Mouse (Mus musculus): ENCODE results near the gene Tepsin. TPM values are rescaled to one million over a fixed set of nuclear protein-coding genes. Genes with fewer than 3 reads are reported as not detected.

Gene Tepsin
- polyA plus RNA-seq, 1 experiment from 2014 or later: 18.0 TPM

DNA sequence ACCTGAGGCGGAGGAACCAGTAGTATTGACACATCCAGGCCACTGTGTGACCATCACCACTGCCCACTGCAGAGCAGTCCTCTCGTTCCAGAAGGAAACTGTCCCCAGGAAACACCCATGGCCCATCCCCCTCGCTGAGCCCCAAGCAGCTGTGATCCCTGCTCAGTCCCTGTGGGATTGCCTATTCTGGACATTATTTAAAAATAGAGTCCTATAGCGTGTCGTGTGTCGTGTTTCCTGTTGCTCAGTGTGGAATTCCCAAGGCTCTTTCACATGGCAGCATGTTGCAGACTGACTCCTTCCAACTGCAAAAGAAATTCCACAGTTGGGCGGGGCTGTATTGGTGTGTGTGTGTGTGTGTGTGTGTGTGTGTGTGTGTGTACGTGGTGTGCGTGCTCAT, 46.3 kb downstream of the Tepsin start:
- 85% methylated on average over 9 of the region's 9 CpGs for WGBS
- Histone ChIP-seq H3K4me2 (no peak overlapping the region), H3K27me3 (peaks cover 13% of the 10 kb centered on the region; the same call in 1 of the 2 replicates), H3K9me3 (replicated peaks) (no peaks in the 10 kb centered on the region), H3K9ac (no peak overlapping the region), H3K27ac (no peak overlapping the region), H3K36me3 (ENCODE audit: poor library complexity, severe bottlenecking) (no peaks in the 10 kb centered on the region), H3K4me3 (no peak overlapping the region), H3K4me1 (peaks cover 27% of the 10 kb centered on the region)
- no peak for ATAC-seq

DNA sequence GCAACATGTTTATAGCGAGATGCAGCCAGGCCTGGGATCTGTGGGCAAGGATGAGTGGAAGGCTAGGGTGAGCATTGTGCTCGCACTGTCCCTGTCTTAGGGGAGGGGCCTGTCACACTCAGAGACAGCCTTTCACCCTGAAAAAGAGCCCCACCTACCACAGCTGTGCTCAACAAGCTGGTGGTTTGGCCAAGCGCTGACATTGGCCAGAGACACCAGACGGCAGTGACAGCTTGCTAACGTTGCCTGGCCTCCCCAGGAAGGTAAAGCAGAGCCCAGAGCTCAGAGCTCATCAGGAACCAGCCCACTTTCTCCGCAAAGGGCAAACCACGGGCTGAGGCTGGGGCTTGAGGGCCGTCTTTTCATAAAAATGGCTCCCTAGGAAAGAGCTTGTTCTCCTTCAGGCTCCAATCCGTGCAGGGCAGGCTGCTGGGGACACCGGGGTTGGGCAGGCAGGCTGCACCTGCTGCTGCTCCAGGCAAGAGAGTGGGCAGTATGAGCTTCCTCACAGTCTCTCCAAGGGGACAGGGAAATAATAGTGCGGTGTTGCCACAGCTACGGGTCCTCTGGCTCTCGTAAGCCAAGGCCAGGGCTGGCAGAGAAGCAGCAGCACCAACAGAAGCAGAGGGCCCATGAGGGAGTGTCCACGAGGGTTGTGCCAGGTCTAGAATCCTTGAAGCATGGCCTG, 47.3 kb downstream of the Tepsin start:
- no peak overlapping the region for H3K4me2 ChIP-seq
- H3K27ac ChIP-seq: no peak overlapping the region; the same call in none of the 2 replicates
- H3K36me3 ChIP-seq (ENCODE audit: poor library complexity, severe bottlenecking): no peaks in the 10 kb centered on the region
- H3K4me3 ChIP-seq: no peak overlapping the region
- 0 out of 2 replicates have a peak, but pooled peaks have one; percentile 20 for ATAC-seq
- WGBS: 45% methylated on average over 14 of the region's 14 CpGs
- peaks cover 13% of the 10 kb centered on the region; the same call in 1 of the 2 replicates for H3K27me3 ChIP-seq
- no peak overlapping the region; the same call in 1 of the 2 replicates for H3K9ac ChIP-seq
- peaks cover 33% of the 10 kb centered on the region for H3K4me1 ChIP-seq
- no peaks in the 10 kb centered on the region for H3K9me3 ChIP-seq (replicated peaks)

DNA sequence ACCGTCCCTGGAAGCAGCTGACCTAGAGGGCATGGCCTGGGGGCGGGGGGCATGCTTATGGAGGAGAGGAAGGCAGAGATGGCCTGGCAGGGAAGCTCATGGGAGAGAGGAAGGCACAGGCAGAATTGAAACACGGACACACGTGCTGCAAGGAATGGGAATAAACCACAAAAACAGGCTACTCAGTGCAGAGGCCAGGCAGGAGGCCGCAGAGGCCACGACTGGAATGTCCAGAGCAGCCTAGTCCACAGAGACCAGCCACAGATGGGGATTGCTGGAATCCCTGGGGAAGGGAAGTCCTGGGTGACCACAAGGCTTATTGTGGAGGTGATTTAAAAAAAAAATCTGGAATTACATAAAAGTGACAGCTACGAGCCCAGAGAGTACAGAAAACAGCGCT, 49.5 kb downstream of the Tepsin start:
- Histone ChIP-seq H3K4me2 (no peak overlapping the region), H3K27me3 (peaks cover 13% of the 10 kb centered on the region; the same call in 1 of the 2 replicates), H3K4me1 (peaks cover 52% of the 10 kb centered on the region), H3K36me3 (ENCODE audit: poor library complexity, severe bottlenecking) (no peaks in the 10 kb centered on the region), H3K27ac (no peak overlapping the region), H3K4me3 (no peak overlapping the region), H3K9ac (no peak overlapping the region), H3K9me3 (replicated peaks) (no peaks in the 10 kb centered on the region)
- WGBS: 84% methylated on average over 8 of the region's 8 CpGs
- ATAC-seq: no peak

DNA sequence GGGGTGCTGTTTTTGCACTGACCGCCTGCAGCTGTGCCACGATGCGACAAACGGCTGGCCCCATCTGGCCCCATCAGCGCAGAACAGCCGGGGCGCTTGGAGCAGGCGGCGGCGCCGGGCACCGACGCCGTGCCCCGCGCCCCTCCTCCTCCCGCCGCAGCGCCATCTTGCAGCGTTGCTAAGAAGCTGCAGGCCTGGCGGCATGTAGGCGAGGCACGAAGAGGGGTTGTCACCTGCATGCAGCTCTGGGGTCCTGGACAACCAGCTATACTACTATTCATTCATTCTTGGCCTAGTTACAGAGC, 50.3 kb downstream of the Tepsin start:
- H3K9ac ChIP-seq: peak overlapping the region; percentile 93
- WGBS: 3% methylated on average over 23 of the region's 23 CpGs
- H3K27me3 ChIP-seq: peaks cover 13% of the 10 kb centered on the region; the same call in 1 of the 2 replicates
- no peaks in the 10 kb centered on the region for H3K36me3 ChIP-seq (ENCODE audit: poor library complexity, severe bottlenecking)
- peak overlapping the region; percentile 72 for H3K4me3 ChIP-seq
- H3K4me2 ChIP-seq: peak overlapping the region; percentile 82
- no peak overlapping the region for H3K27ac ChIP-seq
- H3K4me1 ChIP-seq: peaks cover 52% of the 10 kb centered on the region
- peak; percentile 44 for ATAC-seq
- H3K9me3 ChIP-seq (replicated peaks): no peaks in the 10 kb centered on the region

DNA sequence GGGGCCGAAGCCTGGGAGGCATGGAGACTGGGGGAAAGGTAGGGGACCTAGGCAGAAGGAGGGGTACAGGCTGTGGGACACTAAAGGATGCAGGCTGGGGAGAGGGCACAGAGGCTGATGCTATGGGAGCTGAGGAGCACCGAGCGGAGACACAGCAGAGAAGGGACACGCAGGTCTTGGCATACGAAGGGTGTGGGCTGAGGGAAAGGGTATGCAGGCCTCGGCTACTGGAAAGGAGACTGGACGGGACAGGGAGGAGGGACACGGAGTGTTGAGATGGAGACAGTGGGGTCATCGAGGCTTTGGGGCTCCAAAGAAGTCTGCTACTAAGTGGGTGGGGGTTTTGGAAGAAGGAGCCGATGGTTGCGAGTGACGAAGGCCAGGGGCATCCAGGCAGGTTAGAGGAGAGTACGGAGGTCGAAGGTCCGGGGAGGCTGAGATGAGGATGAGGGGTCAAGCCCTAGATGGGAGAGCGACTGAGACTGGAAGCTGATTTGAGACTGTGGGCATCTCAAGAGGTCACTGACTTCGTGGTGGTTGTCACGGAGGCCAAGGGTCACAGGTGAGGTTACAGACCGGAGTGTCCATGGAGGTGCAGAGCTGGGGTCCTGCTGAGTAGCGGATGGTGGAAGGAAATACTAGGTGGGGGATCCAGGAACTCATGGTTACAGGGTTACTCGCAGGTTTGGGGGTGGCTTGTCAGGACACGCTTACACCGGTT, 50.8 kb downstream of the Tepsin start:
- Histone ChIP-seq H3K27ac (peak overlapping the region; percentile 83), H3K9me3 (replicated peaks) (no peaks in the 10 kb centered on the region), H3K36me3 (ENCODE audit: poor library complexity, severe bottlenecking) (no peaks in the 10 kb centered on the region), H3K4me1 (peaks cover 52% of the 10 kb centered on the region), H3K4me3 (peak overlapping the region; percentile 72), H3K9ac (peak overlapping the region; percentile 93), H3K4me2 (peak overlapping the region; percentile 82), H3K27me3 (peaks cover 13% of the 10 kb centered on the region; the same call in 1 of the 2 replicates)
- peak; percentile 39 for ATAC-seq
- 7% methylated on average over 23 of the region's 23 CpGs for WGBS

DNA sequence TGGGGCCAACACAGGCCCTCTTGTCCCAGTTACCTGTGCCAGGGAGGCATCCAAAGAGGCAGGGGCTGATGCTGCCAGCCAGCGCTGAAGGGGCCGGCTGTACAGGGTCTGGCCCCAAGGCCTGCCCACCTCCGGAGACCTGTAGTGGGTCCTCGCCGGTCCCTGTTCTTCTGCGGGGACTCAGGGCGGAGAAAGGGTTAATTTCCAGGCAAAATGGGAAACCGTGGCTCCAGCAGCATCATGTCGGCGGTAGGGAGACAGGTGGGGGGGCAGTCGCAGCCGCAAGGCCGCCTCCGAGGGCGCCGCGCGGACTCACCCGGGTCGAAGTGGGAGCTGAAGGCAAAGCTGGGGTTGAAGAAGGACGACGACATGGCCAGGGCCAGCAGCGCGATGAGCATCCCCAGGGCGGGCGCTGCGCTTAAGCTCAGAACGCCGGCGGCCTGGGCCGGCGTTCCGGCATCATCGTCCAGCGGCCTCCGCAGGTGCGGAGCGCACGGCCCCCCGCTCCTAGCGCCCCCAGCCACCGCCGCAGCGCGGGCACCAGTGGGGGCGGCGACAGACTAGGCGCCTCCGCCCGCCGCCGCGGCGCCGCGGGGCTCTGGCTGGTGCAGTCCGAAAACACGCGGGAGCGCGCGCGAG, 51.9 kb downstream of the Tepsin start, which contains the start of gene Aatk:
Gene Aatk (minus strand): TSS at position 615 of the 639 bp plus-strand sequence.
- ATAC-seq: 0 out of 2 replicates have a peak, but pooled peaks have one; percentile 39
- no peaks in the 10 kb centered on the region for H3K9me3 ChIP-seq (replicated peaks)

DNA sequence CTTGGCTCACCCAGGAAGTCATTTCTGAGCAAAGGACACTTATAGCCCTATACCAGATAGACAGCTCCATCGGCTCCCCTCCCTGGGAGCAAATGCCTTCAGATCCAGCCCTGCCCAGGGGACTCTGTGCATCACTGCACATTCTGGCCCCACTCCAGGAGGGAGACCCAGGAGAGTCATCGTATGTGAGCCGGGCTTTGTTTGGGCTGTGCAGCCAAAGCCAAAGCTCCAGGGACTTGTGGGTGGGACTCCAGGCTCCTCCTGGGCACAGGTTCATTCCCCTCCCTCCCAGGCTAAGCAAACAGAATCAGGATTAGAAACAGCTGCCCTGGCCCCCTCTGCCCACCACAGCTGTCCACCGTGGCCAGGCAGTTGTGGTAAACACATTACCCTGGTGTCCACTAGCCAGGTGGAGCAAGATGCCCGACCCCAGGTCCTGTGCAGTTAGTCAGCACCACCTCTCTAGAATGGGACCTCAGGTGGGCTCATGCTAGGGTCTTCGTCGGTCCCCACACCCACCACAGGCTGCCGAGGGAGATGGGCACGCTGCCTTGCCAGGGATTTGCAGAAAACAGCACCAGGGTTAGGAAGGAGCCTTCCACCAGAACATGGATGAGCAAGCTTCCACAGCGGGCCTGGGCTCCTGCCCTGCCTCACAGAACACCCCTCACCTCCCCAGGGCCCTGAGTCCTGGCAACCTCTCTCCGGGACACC, 52.5 kb downstream of the Tepsin start:
- peak overlapping the region; percentile 83 for H3K27ac ChIP-seq

More for the DNA sequence above, 51.9 kb downstream of the Tepsin start, which contains the start of gene Aatk:
- no peaks in the 10 kb centered on the region for H3K36me3 ChIP-seq (ENCODE audit: poor library complexity, severe bottlenecking)
- H3K27me3 ChIP-seq: peaks cover 13% of the 10 kb centered on the region; the same call in 1 of the 2 replicates
- WGBS: under 1% methylated on average over 39 of the region's 63 CpGs
- peaks cover 51% of the 10 kb centered on the region for H3K4me1 ChIP-seq
- peak within 1 kb of the TSS; percentile 93 for H3K9ac ChIP-seq
- H3K27ac ChIP-seq: peak within 1 kb of the TSS; percentile 83
- H3K4me3 ChIP-seq: peak within 1 kb of the TSS; percentile 72
- peak within 1 kb of the TSS; percentile 82 for H3K4me2 ChIP-seq

DNA sequence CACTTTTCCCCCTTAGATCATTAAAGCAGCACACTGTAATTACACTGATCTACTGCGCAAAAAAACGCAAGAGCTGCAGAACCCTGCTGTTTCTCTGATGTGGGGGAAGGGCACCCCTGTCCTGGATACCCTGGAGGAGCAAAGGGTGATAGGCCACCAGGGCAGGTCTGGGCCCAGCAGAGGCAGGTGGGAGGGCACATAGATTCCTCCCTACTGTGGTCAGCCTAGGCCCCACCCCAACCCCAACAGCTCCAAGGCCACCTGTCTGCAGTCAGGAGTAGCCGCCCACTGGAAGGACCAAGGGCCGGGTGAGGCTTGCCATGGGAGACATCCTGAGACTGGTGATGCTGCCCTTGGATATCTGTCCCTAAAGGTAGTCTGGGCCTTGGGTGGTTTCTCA, 53.2 kb downstream of the Tepsin start:
- Histone ChIP-seq H3K27me3 (peaks cover 13% of the 10 kb centered on the region; the same call in 1 of the 2 replicates), H3K4me2 (peak overlapping the region; percentile 82), H3K4me3 (peak overlapping the region; percentile 72), H3K9ac (peak overlapping the region; percentile 93), H3K27ac (peak overlapping the region; percentile 83), H3K36me3 (ENCODE audit: poor library complexity, severe bottlenecking) (no peaks in the 10 kb centered on the region), H3K9me3 (replicated peaks) (no peaks in the 10 kb centered on the region), H3K4me1 (peaks cover 50% of the 10 kb centered on the region)
- WGBS: 61% methylated on average over 4 of the region's 4 CpGs
- ATAC-seq: no peak

More for the DNA sequence above, 52.5 kb downstream of the Tepsin start:
- no peaks in the 10 kb centered on the region for H3K36me3 ChIP-seq (ENCODE audit: poor library complexity, severe bottlenecking)
- peaks cover 13% of the 10 kb centered on the region; the same call in 1 of the 2 replicates for H3K27me3 ChIP-seq
- H3K9ac ChIP-seq: peak overlapping the region; percentile 93
- 30% methylated on average over 11 of the region's 11 CpGs for WGBS
- H3K4me1 ChIP-seq: peaks cover 44% of the 10 kb centered on the region
- ATAC-seq: peak; percentile 8; the same call in 1 of the 2 replicates
- H3K4me2 ChIP-seq: peak overlapping the region; percentile 82
- no peaks in the 10 kb centered on the region for H3K9me3 ChIP-seq (replicated peaks)
- H3K4me3 ChIP-seq: peak overlapping the region; percentile 72

DNA sequence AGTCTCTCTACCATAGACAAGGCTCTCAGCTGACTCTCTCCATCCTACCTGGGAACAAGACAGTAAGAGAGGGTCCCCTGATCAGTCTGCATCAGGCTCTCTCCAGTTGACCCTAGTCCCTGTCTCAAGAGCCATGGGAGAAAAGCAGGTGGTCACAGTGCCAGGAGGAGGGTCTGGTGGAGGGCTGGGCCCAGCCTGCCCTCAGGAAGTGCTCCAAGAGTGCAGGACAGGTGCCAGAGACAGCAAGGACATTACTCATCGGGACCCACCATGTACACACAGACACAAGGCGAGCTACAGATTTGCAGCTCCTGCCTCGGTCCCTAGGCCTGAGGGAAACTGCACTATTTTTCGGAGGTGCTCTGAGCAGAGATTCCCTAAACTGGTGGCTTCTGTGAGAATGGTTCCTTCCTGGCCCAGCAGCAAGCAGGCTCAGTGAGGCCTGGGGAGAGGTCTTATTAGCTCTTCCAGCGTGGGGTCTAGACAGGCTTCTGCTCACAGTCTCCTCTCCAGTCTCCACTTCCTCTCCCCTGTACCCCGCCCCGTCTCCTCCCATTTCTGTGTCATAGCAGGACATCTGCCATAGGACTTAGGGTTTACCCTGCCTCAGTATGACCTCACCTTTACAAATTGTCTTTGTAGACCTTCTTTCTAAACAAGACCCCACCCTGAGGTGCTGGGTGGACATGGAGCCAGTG, 56.2 kb downstream of the Tepsin start:
- 82% methylated on average over 7 of the region's 7 CpGs for WGBS
- no peaks in the 10 kb centered on the region for H3K27me3 ChIP-seq
- no peak overlapping the region for H3K4me2 ChIP-seq
- no peak overlapping the region for H3K4me3 ChIP-seq
- peaks cover 40% of the 10 kb centered on the region for H3K4me1 ChIP-seq
- no peaks in the 10 kb centered on the region for H3K9me3 ChIP-seq (replicated peaks)
- H3K9ac ChIP-seq: no peak overlapping the region
- ATAC-seq: no peak
- H3K36me3 ChIP-seq (ENCODE audit: poor library complexity, severe bottlenecking): no peaks in the 10 kb centered on the region
- H3K27ac ChIP-seq: no peak overlapping the region; the same call in 1 of the 2 replicates

DNA sequence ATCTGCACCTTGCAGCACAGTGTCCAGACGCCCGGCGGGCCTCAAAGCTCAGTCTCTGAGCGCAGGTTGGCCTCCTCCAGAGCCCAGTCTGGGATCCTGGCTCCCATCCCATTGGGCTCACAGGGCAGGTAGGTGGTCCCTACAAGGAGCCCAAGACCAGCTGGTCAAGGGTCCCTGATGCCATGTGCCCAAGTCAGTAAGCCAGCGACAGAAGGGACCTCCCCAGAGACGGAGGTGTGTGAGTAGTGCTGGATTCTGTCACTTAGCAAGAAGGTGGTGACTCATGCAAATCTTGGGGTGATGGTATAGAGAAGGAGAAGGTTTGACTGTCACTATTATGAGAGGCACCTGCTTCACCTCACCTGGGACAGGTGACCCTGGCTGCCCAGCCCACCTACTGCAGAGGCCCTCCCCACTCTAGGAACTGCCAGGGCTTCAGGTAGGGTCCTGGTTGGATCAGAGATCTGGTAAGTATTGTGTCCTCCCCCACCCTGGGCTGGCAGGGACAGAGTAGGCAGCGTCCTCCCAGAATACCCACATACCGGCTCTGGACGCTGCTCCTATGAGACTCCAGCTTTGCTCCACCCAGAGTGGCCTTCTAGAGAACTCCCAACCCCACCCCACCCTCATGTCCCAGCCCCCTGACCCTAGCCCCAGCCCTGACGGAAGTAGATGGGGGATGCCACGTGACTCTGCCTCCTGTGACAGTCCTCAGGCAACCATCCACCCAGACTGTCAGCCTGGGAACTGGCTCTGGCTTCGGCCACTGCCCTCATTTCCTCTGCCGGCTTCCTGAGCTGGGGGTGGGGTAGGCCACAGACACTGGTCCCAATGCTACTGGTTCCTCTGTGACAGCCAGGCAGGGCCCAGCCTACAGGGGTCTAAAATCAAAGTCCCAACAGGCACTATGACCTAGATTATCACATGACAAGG, 57.1 kb downstream of the Tepsin start:
- H3K27ac ChIP-seq: no peak overlapping the region; the same call in 1 of the 2 replicates
- H3K4me2 ChIP-seq: no peak overlapping the region
- no peak overlapping the region for H3K4me3 ChIP-seq
- H3K4me1 ChIP-seq: peaks cover 37% of the 10 kb centered on the region
- no peak overlapping the region for H3K9ac ChIP-seq
- H3K27me3 ChIP-seq: no peaks in the 10 kb centered on the region
- no peaks in the 10 kb centered on the region for H3K9me3 ChIP-seq (replicated peaks)
- WGBS: 81% methylated on average over 13 of the region's 13 CpGs
- H3K36me3 ChIP-seq (ENCODE audit: poor library complexity, severe bottlenecking): no peaks in the 10 kb centered on the region
- no peak for ATAC-seq

Data from forebrain, embryonic 13.5 days (tissue).